Mouse (Mus musculus): ENCODE measurements around the gene Mocs2. TPM values are rescaled to one million over a fixed set of nuclear protein-coding genes. Genes with fewer than 3 reads are reported as not detected.

The Mocs2 gene
- polyA plus RNA-seq, 1 experiment from 2014 or later, result 62.7 TPM

DNA sequence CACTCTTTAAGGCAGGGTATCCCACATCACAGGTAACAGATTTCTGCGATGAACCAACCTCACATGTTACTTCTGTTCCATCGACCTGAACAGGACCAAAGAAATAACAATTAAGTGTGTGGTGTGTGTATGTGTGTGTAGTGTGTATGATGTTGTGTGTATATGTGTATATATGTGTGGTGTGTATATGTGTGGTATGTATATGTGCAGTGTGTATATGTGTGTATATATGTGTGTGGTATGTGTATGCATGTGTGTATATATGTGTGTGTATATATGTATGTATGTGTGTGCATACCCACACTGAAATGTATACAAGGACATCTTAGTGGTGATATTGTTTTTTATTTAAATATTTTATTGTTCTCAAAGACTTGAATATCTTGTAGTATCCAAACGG is 36.4 kb downstream of the Mocs2 start:
- Histone ChIP-seq H3K4me2 (no peak overlapping the region), H3K27ac (no peak overlapping the region), H3K4me1 (replicated peaks) (0 out of 2 replicates have a peak, but pooled peaks cover 2% of the 10 kb centered on the region), H3K4me3 (no peak overlapping the region), H3K9me3 (replicated peaks) (no peaks in the 10 kb centered on the region), H3K27me3 (no peaks in the 10 kb centered on the region), H3K9ac (no peak overlapping the region), H3K36me3 (no peaks in the 10 kb centered on the region)
- no peak for ATAC-seq (replicated peaks; ENCODE audit: insufficient number of reproducible peaks, insufficient read depth, low FRiP score, low read depth)
- WGBS, result 89% methylated on average over 3 of the region's 3 CpGs

GRCm38 (mm10) chr13:114855573-114856268 is 37.7 kb downstream of the Mocs2 start:
- 29% methylated on average over 15 of the region's 15 CpGs for WGBS
- no peak for ATAC-seq (replicated peaks; ENCODE audit: insufficient number of reproducible peaks, insufficient read depth, low FRiP score, low read depth)
- Histone ChIP-seq H3K27ac (no peak overlapping the region), H3K4me1 (replicated peaks) (0 out of 2 replicates have a peak, but pooled peaks cover 2% of the 10 kb centered on the region), H3K27me3 (no peaks in the 10 kb centered on the region), H3K9me3 (replicated peaks) (no peaks in the 10 kb centered on the region), H3K36me3 (no peaks in the 10 kb centered on the region), H3K4me3 (no peak overlapping the region), H3K4me2 (peak overlapping the region; percentile 49), H3K9ac (no peak overlapping the region)

DNA sequence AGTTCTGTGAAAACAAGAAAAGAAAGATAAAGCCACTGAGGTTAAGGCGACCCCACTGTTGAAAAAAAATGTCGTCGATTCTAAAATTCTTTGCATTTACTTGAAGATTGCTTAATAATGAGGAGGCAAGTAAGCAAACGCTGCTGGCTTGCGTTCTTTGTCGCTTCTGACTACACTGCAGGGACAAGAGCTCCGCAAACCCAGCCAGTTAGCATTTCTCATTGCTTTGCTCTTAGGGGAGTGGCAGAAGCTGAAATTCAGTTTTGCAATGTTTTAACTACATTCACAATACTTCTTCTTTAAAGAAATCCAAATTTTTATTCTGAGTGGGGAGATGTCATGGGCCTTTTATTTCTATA is 38.2 kb downstream of the Mocs2 start:
- no peaks in the 10 kb centered on the region for H3K36me3 ChIP-seq
- ATAC-seq (replicated peaks; ENCODE audit: insufficient number of reproducible peaks, insufficient read depth, low FRiP score, low read depth), result no peak
- no peak overlapping the region for H3K4me3 ChIP-seq
- no peaks in the 10 kb centered on the region for H3K9me3 ChIP-seq (replicated peaks)
- H3K27me3 ChIP-seq, result no peaks in the 10 kb centered on the region
- no peak overlapping the region for H3K9ac ChIP-seq
- no peak overlapping the region for H3K27ac ChIP-seq
- WGBS, result 50% methylated on average over 7 of the region's 7 CpGs
- H3K4me1 ChIP-seq (replicated peaks), result 0 out of 2 replicates have a peak, but pooled peaks cover 2% of the 10 kb centered on the region
- H3K4me2 ChIP-seq, result peak overlapping the region; percentile 49

DNA sequence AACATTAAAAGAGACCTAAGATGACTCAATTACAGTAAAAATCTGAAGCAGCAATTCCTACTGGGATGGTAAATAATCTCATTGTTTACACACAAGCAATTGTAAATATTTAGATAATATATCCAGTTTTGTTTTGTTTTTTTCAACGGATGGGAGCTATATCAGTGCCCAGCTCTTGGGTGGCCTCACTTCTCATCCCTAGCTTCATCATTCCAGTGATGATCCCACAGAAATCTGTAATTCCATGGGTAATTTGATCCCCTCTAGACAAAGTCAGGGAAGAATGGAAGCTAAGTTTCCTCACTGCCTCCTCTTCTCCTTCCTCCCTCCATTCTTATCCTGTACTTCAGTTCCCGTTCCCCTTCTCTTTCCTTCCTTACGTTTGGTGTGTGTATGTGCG is 39.5 kb downstream of the Mocs2 start:
- no peak for ATAC-seq (replicated peaks; ENCODE audit: insufficient number of reproducible peaks, insufficient read depth, low FRiP score, low read depth)
- Histone ChIP-seq H3K4me3 (no peak overlapping the region), H3K9me3 (replicated peaks) (no peaks in the 10 kb centered on the region), H3K4me1 (replicated peaks) (0 out of 2 replicates have a peak, but pooled peaks cover 2% of the 10 kb centered on the region), H3K27ac (no peak overlapping the region), H3K9ac (no peak overlapping the region), H3K36me3 (no peaks in the 10 kb centered on the region), H3K27me3 (no peaks in the 10 kb centered on the region), H3K4me2 (no peak overlapping the region)
- 92% methylated on average over 4 of the region's 4 CpGs for WGBS

DNA sequence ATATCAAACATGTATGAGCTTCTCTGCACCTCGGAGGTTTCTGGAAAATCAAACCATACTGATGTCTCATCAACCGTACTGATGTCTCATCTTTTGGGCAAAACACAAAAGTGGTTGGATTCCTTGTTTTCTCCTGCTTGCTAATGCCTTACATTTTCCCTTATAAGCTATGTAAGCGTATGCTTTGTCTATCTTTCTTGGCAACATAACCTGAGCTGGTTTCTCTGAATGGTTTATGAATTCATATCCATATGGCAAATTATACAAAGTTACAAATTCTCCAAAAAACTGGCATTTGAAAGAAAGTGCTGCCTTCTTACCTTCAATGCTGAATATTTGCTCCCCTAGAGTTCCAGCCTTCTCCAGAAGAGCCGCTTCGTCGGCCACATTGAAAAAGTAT is 56.7 kb downstream of the Mocs2 start:
- no peaks in the 10 kb centered on the region for H3K9me3 ChIP-seq (replicated peaks)
- H3K36me3 ChIP-seq, result no peaks in the 10 kb centered on the region
- no peak overlapping the region for H3K4me2 ChIP-seq
- H3K4me3 ChIP-seq, result no peak overlapping the region
- ATAC-seq (replicated peaks; ENCODE audit: insufficient number of reproducible peaks, insufficient read depth, low FRiP score, low read depth), result no peak
- no peaks in the 10 kb centered on the region for H3K4me1 ChIP-seq (replicated peaks)
- H3K27ac ChIP-seq, result no peak overlapping the region
- H3K27me3 ChIP-seq, result no peaks in the 10 kb centered on the region
- 87% methylated on average over 6 of the region's 6 CpGs for WGBS
- no peak overlapping the region for H3K9ac ChIP-seq

GRCm38 (mm10) chr13:114876005-114876520 is 58.0 kb downstream of the Mocs2 start:
- 74% methylated on average over 2 of the region's 2 CpGs for WGBS
- H3K9me3 ChIP-seq (replicated peaks), result no peaks in the 10 kb centered on the region
- no peak overlapping the region for H3K27ac ChIP-seq
- no peaks in the 10 kb centered on the region for H3K27me3 ChIP-seq
- ATAC-seq (replicated peaks; ENCODE audit: insufficient number of reproducible peaks, insufficient read depth, low FRiP score, low read depth), result no peak
- no peak overlapping the region for H3K4me2 ChIP-seq
- no peak overlapping the region for H3K9ac ChIP-seq
- H3K4me3 ChIP-seq, result no peak overlapping the region
- no peaks in the 10 kb centered on the region for H3K36me3 ChIP-seq
- H3K4me1 ChIP-seq (replicated peaks), result no peaks in the 10 kb centered on the region

DNA sequence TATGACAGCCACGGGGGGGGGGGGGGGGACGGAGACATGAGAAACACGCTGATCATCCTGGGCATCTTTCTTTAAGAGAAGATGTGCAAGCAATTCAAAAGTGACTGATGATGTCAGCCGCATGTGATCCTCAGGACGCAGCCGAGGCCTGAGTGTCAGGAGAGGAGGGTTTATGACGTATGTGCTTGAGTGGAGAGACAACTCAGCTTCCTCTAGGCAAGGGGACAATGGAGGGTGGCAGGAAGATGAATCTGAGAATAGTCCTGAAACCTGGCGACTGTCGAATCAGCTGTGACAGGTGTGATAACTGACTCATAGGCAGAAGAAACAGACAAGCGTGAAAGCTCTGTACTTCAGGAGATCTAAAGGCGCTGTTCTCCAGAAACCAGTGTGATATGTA is 60.6 kb downstream of the Mocs2 start:
- Histone ChIP-seq H3K27ac (no peak overlapping the region), H3K9me3 (replicated peaks) (no peaks in the 10 kb centered on the region), H3K36me3 (no peaks in the 10 kb centered on the region), H3K27me3 (no peaks in the 10 kb centered on the region), H3K4me2 (no peak overlapping the region), H3K9ac (no peak overlapping the region), H3K4me3 (no peak overlapping the region), H3K4me1 (replicated peaks) (no peaks in the 10 kb centered on the region)
- 68% methylated on average over 11 of the region's 11 CpGs for WGBS
- no peak for ATAC-seq (replicated peaks; ENCODE audit: insufficient number of reproducible peaks, insufficient read depth, low FRiP score, low read depth)

Other genes starting within 250 kb of the Mocs2 start
- gene Itga2, start 113.9 kb downstream of the Mocs2 start, polyA plus RNA-seq (2015; fragmentation: Nextera tagmentation; extraction: Ambion mirVana), result 1.7 and 4.1 TPM in 2 replicates

Data from heart, embryonic 15.5 days (tissue).